Mouse (Mus musculus) gastrocnemius, postnatal 36 days (tissue): ENCODE data around the gene Kdelc2. TPM values are rescaled to one million over a fixed set of nuclear protein-coding genes. Genes with fewer than 3 reads are reported as not detected.

ENCODE experiments used
- DNase-seq, 2 experiments: peaks; one replicate each; pipeline ENCODE4 v3.0.0; 2022
- intact Hi-C: fragments of 180-260 bp; cut with DNase I; formaldehyde crosslinking; loops from one replicate; pipeline ENCODE4 v1.15.1; 2025
- long read RNA-seq, 2 experiments: library from polyadenylated mRNA; stranded (forward); transcript quantifications; one replicate each; pipeline ENCODE4 v2.0.0; 2021
- total RNA-seq, 2 experiments: library from RNA; stranded (reverse); gene quantifications; 2 replicates each; pipeline ENCODE4 v1.2.3; 2021

Kdelc2 gene
- 1 to 10 TPM; 4.2 to 4.8 TPM for total RNA-seq
- long read RNA-seq, experiment 1, partial matches to known transcripts, result 4 of 6 reads
- long read RNA-seq, experiment 1, other reads (novel, unspliced or antisense), result 0 of 6 reads
- long read RNA-seq, experiment 2, partial matches to known transcripts, result 2 of 9 reads
- long read RNA-seq, experiment 2, other reads (novel, unspliced or antisense), result 4 of 9 reads

DNA sequence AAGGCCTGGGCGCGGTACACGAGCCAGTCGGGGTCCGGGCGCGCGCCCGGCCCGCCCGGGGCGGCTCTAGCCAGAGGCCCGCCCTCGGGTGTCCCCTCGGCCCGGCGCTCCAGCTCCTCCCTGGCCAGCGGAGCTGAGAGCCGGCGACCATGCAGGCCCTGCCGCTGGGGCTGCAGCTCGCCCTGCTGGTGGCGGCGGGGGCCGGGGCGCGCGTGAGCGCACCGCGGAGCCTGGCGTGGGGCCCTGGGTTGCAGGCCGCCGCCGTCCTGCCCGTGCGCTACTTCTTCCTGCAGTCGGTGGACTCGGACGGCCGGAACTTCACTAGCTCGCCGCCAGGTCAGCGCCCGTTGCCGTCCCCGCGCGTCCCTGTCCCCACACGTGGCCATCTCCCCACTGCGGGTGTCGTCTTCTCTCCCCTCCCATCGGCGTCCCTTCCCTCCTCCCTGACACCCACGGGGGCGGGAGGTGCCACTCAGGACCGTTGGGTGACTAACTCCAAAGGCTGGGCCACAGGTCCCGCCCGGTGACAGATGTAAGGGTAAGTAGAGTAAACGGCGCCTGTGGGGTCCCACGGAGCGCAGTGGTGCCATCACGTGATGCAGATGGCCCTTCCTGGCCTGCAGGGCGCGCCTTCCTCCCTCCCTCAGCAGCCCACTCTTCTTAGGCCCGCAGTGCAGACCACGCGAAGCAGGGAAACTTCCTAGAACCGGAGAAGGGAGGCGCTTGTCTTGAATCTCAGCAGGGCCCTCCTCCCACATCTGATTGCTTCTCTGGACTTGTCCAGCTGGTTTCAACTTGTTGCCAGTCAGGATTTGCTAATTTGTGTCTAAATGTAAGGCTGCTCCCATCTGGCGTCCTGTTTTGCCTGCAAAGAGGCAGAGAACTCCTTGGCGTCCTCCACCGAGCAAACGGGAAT is at the start of gene Kdelc2:
Gene Kdelc2, plus strand, starts transcription at position 75 of the 916 bp plus-strand sequence.
- peak; percentile 56 to 80 for DNase-seq
- intact Hi-C loops, result no loop called here

DNA sequence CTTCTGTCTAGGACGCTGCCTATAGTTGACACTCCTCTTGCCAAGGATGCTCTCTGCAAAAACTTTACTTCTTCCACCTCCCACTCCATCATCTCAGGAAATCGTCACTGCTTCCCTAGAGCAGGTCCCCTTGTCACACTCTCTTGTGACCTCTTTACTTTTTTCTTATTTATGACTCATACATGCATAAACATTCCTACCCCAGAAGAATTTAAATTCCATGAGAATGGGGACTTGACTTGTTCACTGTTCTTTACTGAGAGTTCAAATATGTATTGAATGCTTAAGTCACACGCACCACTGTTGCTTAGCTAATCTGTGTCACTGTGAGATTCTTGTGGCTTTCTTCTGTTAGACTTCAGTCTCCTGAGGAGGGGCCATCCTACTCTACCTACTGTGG is 48.7 kb upstream of the Kdelc2 start:
- intact Hi-C loops, result no loop called here
- no peak for DNase-seq

DNA sequence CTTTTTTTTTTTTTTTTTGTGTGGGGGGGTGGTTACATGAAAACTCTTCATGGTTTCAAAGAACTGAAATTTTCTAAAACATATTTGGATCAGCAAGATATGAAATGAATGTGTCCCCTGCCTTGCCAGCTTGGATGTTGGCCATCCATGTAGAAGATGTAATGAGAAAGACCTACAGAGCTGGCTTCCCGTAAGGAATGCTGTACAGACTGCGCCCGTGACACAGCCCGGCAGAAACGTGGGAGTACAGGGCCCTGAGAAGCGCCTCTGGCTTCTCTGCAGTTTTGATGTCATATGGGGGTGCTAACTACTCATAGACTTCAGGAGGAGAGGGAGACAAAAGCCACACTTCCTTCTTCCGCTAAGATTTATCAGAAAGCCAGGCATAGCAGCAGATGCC is 44.2 kb upstream of the Kdelc2 start:
- intact Hi-C loops, result loop anchor here (10.0 kb wide), 1 partner anchor 1155 kb away; no protein-coding TSS in a partner anchor
- DNase-seq, result no peak

DNA sequence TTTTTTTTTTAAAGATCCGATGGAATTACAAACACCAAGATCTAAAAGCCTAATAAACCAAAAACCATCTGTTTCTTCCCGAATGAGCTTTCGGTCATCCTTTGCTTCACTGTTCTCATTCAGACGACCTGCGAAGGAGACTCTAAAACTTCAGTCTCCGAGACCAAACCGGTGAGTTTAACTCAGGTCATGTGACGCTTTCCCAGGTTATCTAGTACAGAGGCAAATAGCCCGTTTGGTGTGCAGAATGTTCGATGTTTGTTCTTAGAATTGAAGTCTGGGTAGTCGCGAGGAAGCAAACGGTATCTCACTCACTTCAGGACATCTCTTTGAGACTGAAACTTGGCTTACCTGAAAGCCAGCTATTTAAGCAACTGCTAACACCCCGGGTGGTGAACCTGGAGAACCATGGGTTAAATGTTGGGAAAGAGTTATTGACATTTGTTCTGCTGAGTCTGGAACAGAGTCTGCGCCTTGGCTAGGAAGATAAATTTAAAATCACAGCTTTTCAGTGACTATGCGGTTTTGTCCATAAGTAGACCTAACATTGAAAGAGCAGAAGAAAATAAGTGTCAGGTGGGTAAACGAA is 43.4 kb upstream of the Kdelc2 start:
- DNase-seq, result no peak
- intact Hi-C loops, result loop anchor here (10.0 kb wide), 1 partner anchor 1154 kb away; no protein-coding TSS in a partner anchor

DNA sequence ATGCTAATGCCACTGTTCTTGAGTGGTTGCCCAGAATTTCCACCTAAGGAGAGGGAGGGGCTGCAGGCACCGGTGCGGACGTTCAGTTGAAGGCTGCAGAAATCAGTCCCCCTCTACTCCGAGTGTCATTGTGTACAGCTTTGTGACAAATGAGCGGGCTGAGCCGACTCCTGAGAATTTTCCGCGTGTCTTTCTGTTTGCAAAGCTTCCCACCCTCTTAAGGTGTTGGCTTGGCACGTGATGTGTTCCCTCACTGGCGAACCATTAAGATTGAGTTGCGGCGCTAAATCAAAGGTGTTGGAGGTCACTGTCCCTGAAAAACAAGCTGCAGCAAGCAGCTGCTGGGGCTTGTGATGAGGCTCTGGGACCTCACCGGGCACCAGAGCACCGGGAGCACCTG is 42.9 kb upstream of the Kdelc2 start:
- intact Hi-C loops, result loop anchor here (10.0 kb wide), 1 partner anchor 1154 kb away; no protein-coding TSS in a partner anchor
- peak in 1 of 2 experiments; percentile 16 for DNase-seq

DNA sequence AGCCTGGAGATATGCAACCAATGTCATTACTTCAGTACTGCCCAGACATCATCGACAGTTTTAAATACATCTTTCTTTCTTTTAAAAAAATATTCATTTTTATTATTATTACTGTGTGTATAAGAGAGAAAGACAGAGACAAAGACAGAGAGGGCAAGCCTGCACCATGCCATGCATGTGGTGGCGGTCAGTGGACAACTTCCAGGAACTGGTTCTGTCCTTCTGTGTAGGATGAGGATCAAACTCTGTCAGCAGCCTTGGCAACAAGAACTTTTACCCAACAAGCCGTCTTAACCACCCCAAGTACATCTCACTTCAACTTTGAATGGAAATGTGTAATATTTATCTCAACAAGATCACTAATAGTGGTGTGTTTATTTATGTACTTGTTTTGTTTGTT is 41.8 kb upstream of the Kdelc2 start:
- intact Hi-C loops, result loop anchor here (10.0 kb wide), 1 partner anchor 1153 kb away; no protein-coding TSS in a partner anchor

DNA sequence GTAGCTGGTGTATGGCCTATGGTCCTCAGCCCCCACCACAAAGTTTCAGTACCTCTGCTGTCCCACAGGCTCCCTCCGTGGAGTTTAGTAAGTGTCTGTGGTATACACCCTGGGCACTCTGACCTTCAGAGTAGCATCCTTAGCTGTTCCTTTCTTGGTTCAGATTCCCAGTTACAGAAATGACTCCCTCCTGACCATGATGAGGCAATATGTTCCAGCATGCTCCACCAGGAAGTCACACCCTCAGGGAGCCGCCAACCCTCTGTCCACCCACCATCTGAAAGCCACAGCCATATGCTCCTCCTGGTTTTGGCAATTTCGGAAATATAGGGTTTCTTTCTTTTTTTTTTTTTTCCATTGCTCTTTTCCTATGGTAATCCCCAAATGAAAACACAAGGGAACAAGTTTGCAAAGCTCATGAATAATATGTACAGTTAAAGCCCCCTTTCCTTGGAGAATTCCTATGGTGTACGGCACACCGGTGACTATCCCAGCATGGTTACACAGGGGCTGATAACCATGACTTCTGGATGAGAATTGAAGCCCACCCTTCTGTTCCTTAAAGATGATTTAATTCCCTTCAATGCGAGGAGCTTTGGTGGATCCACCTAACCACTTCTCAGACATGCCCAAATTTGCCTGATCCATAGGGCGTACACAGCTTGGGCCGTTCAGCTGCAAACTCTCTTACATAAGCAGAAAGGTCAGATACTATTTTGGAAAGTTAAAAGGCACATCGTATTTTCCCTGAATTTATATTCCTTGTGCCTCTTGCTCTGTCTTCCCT is 39.0 kb upstream of the Kdelc2 start:
- DNase-seq, result no peak
- intact Hi-C loops, result loop anchor here (10.0 kb wide), 1 partner anchor 1150 kb away; no protein-coding TSS in a partner anchor

More for the DNA sequence above, 41.8 kb upstream of the Kdelc2 start:
- DNase-seq, result no peak

DNA sequence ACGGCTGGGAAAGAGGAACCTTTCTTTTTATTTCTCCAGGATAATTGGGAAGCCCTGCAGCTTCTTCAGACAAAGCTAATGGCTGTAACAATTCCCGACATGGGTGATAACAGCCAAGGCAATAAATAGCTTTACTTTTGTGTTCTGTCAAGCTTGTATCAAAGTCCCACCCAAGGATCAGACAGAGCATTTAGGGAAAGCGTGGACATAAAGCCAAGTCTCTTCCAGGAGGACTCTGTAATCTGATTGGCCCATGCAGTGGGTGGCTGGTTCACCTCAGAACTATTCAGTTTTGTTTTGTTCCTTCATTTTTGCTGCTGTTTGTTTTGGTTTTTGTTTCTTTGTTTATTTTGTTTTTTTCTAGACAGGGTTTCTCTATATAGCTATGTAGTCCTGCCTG is 38.1 kb upstream of the Kdelc2 start:
- intact Hi-C loops, result loop anchor here (10.0 kb wide), 1 partner anchor 1149 kb away; no protein-coding TSS in a partner anchor
- no peak for DNase-seq

DNA sequence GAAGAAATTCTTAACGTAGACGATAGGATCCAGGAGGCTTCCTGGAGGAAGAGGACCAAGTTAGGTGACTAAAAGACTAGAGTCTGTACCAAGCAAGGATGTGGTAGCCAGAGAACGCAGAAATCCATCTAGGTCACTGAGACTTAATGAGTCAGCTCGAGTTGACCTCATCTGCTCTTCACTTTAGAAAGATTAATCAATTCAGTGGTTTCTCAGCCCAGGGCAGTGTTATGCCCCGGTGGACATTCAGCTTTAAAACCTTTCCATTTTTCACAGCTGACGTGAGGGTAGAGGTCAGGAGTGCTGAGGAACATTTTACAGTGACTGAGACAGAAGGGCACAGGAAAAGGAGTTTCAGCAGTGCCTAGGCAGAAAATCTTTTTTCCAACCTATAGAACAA is 37.4 kb upstream of the Kdelc2 start:
- no peak for DNase-seq
- intact Hi-C loops, result loop anchor here (10.0 kb wide), 1 partner anchor 1148 kb away; no protein-coding TSS in a partner anchor

DNA sequence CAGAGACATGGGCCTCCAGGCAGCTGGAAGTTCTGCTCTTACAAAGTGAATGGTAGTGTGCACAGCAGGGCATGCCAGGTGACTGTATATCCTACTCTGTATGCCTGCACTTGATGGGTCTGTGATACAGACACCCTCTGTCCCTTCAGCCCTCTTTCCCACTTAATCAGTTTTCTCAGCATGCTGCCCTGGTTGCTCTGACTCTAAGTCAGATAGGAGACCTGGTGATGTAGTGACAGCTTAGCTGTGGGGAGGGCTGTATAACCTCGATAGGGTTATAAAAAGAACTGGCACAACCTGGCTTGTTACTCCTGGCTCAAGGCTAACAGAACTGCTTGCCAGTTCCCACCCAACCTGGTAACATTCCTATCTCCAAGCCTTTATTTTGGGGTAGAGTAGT is 34.6 kb upstream of the Kdelc2 start:
- intact Hi-C loops, result loop anchor here (10.0 kb wide), 1 partner anchor 1146 kb away; no protein-coding TSS in a partner anchor

DNA sequence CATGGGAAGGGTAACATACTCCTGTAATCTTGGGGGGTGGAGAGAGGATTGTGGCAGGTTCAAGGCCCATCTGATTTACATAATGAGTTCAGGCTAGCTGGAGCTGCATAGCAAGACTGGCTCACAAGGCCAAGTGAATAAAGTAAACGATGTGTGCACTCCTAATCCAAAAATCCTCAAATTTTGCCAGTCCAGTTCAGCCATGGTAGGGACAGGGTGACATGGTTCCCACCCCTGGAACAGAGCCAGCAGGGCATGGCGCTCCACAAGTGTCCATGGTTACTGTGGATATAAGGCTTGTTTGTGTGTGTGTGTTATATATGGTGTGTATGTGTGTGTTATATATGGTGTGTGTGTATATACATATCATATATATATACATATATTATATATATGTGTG is 33.5 kb upstream of the Kdelc2 start:
- no peak for DNase-seq
- intact Hi-C loops, result no loop called here

More for the DNA sequence above, 34.6 kb upstream of the Kdelc2 start:
- DNase-seq, result no peak

DNA sequence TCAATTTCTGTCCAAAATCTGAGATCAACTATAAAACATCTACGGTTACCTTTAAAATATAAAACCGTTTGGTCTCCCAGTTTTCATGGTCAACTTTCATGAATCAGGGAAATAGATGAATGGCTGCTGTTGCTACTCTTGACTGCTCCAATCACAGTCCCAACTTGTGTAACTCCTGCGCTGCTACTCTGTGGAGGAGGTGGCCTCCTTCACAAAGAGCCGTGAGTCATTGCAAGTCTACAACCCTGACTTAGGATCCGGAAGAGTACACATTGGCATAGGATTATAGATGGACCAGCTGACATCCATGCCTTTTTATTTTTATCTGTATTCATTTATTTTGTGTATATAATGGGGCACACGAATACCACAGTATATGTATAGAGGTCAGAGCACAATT is 31.9 kb upstream of the Kdelc2 start:
- DNase-seq, result no peak
- intact Hi-C loops, result no loop called here

DNA sequence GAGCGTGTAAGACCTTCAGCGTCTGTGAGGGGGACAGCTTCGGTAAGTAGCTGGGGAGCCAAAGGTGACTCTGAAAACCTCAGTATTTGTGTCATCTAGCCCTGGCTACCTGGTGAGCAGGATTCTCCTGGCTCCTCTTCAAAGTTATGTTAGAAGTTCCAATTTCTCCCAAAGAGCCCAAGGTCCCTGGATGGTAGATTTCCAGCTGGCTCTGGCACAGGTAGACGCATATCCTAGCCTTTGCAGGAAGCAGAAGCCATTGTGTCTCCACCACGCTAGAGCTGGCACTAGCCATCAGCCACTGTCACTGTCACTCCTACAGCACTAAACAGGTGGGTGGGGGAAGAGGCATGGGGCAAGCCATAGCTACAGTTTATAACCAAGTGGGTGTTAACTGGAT is 30.7 kb upstream of the Kdelc2 start:
- no peak for DNase-seq
- intact Hi-C loops, result no loop called here

DNA sequence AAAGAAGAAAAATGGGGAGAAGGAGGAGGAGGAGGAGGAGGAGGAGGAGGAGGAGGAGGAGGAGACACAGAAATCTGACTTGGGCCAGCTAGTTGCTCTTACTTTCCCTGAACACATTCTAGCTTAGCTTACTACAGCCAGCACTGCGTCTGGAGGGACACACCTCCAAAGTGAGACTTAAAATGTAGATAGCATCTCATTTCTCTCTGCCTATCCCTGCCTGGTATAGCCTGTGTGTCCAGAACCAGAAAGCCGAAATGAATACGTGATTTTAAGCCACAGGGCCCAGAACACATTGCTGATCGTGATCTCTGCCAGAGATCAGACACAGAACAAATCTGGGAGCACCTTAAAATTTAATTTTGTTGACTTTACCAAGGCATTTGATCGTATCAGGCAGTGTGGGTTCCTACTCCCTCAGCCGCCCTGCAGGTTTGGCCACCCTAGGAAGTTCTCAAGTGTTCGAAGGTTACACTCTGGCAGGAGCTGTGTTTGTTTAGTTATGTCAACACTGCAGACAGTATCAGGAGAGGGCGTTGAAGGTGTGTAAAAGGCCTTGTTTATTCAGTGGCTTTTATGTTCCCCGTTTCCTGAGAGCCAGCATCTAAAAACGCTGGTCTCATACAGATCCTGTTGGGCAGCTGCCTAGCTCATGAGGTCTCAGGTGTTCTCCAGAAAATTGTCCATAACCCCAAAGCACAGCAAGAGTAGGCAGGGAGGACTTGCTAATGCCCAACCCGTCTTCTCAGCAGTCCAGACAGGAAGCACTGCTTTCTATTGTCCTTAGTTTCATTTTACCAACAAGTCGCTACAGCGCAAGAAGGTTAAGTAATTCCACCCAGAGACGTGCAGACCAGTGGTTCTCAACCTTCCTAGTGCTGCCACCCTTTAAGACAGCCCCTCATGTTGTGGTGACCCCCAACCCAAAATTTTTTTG is 27.3 kb upstream of the Kdelc2 start:
- intact Hi-C loops, result no loop called here
- DNase-seq, result no peak

DNA sequence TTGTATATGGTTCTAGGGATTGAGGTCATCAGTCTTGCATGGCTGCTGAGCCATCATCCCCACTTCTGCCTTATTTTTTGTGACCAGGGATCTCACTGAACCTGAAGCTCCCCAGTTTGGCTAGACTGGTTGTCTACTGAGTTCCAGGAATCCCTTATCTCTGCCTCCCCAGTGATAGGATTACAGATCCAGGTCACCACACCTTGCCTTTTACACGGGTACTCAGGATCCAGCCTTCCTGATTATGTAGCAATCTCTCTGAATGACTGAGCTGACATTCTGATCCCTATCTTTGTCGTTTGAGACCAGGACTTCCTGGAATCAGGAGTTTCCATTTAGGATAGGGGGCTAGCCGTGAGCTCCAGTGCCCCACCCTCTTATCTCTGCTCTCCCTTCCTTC is 12.5 kb upstream of the Kdelc2 start:
- intact Hi-C loops, result no loop called here
- no peak for DNase-seq

DNA sequence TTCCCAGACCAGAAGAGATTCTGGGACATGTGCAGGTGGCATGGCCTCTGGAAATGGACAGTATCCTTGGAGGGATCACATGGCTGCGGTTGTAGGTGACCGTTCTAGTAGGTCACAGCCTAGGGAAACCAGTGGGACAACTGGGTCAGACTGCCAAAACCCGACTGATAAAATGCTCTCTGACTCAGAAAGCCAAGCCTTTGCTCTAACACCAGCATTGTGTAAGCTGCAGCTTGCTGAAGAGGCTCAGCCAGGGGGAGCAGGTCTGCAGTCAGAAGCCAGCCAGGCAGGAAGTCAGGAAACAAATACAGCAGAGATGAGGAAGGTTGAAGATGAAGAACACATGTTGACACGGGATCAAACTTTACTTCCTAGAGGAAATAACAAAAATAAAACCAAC is 7.9 kb upstream of the Kdelc2 start:
- intact Hi-C loops, result no loop called here
- DNase-seq, result no peak

DNA sequence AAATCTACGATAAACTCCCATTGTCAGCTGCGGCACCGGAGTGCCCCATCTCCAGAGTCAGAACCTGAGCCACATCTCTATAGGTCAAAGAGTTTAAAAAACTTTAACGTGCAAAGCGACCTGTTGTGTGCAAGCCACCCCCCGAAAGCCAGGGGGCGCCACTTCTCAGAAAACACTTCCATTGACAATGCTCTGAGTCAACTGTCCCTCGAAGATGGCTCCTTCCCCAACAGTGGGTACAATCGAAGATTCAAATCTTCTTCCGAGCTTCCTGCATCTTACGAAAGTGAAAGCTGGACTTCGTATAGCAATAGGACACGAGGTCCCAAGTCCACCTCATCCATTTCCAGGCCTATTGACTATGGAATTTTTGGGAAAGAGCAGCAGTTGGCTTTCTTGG is 7.0 kb upstream of the Kdelc2 start:
- DNase-seq, result no peak
- intact Hi-C loops, result no loop called here

DNA sequence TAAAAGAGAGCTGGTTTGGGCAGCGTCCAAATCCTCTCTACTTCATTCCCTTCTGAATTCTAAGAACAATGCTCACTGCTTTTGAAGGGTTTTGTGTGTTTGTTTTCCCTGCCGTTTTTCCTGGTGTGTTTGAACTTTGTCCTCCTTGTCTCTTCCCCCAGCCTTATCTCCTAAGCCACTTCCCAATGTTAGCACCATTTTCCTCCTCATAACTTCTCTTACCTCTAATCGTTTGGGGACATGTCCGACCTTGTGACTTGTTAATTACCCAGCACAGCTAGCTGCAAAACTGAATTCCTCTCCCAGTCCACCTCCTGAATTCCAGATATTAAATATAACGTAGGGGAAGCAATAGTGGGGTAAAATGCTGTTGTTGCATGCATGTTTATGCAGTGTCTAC is 6.2 kb upstream of the Kdelc2 start:
- intact Hi-C loops, result no loop called here

DNA sequence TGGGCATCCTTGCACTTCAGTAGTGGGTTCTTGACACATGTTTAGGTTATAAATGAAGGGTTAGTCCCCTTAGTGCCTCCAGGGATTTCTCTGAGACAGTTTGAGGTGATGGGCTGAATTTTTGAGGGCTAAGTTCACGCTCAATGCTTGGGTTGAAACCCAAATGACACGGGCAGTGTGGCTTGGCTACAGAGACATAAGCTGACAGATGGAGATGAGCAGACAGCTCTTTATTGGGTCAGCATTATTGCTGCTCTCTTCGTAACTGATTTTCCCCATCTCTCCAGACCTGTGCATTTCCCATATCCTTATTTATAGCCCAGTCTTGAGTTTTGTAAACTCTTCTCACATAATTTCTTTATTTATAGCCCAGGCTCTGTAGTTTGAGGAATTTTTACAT is 5.7 kb upstream of the Kdelc2 start:
- intact Hi-C loops, result no loop called here
- no peak for DNase-seq

More for the DNA sequence above, 6.2 kb upstream of the Kdelc2 start:
- DNase-seq, result no peak
